Mouse (Mus musculus): ENCODE data around the gene Tas2r126.

DNA sequence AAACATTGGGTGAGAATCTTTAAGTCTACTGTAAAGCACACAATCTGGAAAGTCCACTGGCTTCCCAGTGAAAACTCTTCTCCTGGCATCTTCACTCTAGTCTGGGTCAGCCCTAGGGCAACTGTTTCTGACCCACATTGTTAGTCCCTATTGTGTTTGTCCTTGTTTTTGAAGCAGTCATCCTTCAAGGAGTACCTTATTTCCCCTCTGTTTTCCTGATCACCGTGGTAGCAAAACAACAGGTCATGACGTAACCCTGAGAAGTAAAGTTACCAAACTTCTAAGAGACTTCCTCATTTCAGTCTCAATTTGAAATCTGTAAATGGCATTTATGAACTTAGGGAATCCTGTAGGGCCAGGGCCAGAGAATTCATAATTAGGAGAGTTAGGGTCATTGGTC, 12.9 kb upstream of the Tas2r126 start:
- TF ChIP-seq CTCF (IDR thresholded peaks at IDR 0.05 in 2 of 3, conservative IDR thresholded peaks at IDR 0.05 in 1 of 3; ENCODE audit: control insufficient read depth in 1 of 3, insufficient read depth in 1 of 3, low read depth in 2 of 3, low read length in 3 of 3, poor library complexity in 1 of 3, severe bottlenecking in 1 of 3), result no peak
- TF ChIP-seq HCFC1 (IDR thresholded peaks at IDR 0.05; ENCODE audit: low read depth, low read length), result no peak
- no peak for TF ChIP-seq MAX (IDR thresholded peaks at IDR 0.05; ENCODE audit: low read length)
- TF ChIP-seq ETS1 (IDR thresholded peaks at IDR 0.05; ENCODE audit: low read depth, low read length), result no peak
- TF ChIP-seq EP300 (IDR thresholded peaks at IDR 0.05; ENCODE audit: low read depth in 1 of 2, low read length in 2 of 2), result no peak
- TF ChIP-seq GATA1 (IDR thresholded peaks at IDR 0.05; ENCODE audit: low read depth, low read length), result no peak
- TF ChIP-seq JUND (IDR thresholded peaks at IDR 0.05; ENCODE audit: low read depth, low read length), result no peak
- no peak for TF ChIP-seq POLR2A (IDR thresholded peaks at IDR 0.05; ENCODE audit: control insufficient read depth in 1 of 2, insufficient read depth in 1 of 2, low read depth in 1 of 2, low read length in 2 of 2, poor library complexity in 1 of 2)
- TF ChIP-seq RAD21 (IDR thresholded peaks at IDR 0.05; ENCODE audit: low read depth, low read length), result no peak
- TF ChIP-seq ZMIZ1 (IDR thresholded peaks at IDR 0.05; ENCODE audit: low read depth, low read length), result no peak

All from MEL (cell line).